Mouse (Mus musculus): ENCODE measurements at regions not wholly inside any gene's neighbourhood (a gene's known extent, or its start where the extent isn't known, plus 50 kb on each side); places are given as distances from the start of the nearest gene placed in this dataset.

GRCm38 (mm10) chr2:48538668-48539341 lies 275.1 kb upstream of the Acvr2a start:
- TF ChIP-seq EP300 (IDR thresholded peaks at IDR 0.05; ENCODE audit: low read depth) (no peak), CTCF (IDR thresholded peaks at IDR 0.05; ENCODE audit: low read depth) (no peak)

All from liver, postnatal 0 days (tissue).